Mouse (Mus musculus): ENCODE measurements around the gene Iqschfp. TPM values are rescaled to one million over a fixed set of nuclear protein-coding genes. Genes with fewer than 3 reads are reported as not detected.
A peak's percentile ranks its signal among the peaks of the same experiment; 100 is the strongest.

Iqschfp gene
- polyA plus RNA-seq, 1 experiment from 2014 or later = not detected

GRCm38 (mm10) chr3:68421849-68422248, 529.8 kb downstream of the Iqschfp start:
- no peaks in the 10 kb centered on the region for H3K27me3 ChIP-seq (ENCODE audit: control insufficient read depth, insufficient read depth, low read depth, low read length)
- no peaks in the 10 kb centered on the region for H3K9me3 ChIP-seq (ENCODE audit: control insufficient read depth, low read length)
- H3K9ac ChIP-seq (ENCODE audit: low read length) = no peak overlapping the region
- no peak overlapping the region for H3K4me2 ChIP-seq (ENCODE audit: low read depth, low read length)
- 75% methylated on average over 2 of the region's 2 CpGs for WGBS
- H3K4me1 ChIP-seq (replicated peaks; ENCODE audit: control insufficient read depth, insufficient read depth, low read length) = no peaks in the 10 kb centered on the region
- no peak overlapping the region for H3K27ac ChIP-seq (ENCODE audit: low read length)
- no peak for ATAC-seq (ENCODE audit: low read depth)
- no peak overlapping the region for H3K4me3 ChIP-seq (ENCODE audit: low read length)
- no peaks in the 10 kb centered on the region for H3K36me3 ChIP-seq (ENCODE audit: control insufficient read depth, insufficient read depth, low read length)

DNA sequence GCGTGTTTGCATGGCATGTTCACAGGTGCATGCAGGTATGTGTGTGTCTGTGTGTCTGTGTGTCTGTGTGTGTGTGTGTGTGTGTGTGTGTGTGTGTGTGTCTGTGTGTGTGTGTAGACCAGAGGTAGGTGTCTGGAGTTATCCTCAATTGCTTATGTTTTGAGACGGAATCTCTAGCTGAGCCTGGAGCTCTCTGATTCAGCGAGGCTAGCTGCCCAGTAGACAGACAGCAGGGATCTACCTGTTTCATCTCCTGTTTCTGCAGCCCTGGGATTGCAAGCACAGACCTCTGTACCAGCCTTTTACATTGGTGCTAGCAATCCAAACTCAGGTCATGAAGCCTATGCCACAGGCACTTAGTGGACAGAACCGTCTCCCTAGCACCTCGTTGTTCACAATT, 536.0 kb downstream of the Iqschfp start:
- ATAC-seq (ENCODE audit: low read depth) = no peak

GRCm38 (mm10) chr3:68434435-68434834, 542.4 kb downstream of the Iqschfp start:
- WGBS = 69% methylated on average over 7 of the region's 7 CpGs
- Histone ChIP-seq H3K4me1 (replicated peaks; ENCODE audit: control insufficient read depth, insufficient read depth, low read length) (no peaks in the 10 kb centered on the region), H3K27ac (ENCODE audit: low read length) (no peak overlapping the region), H3K4me2 (ENCODE audit: low read depth, low read length) (no peak overlapping the region), H3K9me3 (ENCODE audit: control insufficient read depth, low read length) (no peaks in the 10 kb centered on the region), H3K4me3 (ENCODE audit: low read length) (no peak overlapping the region), H3K36me3 (ENCODE audit: control insufficient read depth, insufficient read depth, low read length) (no peaks in the 10 kb centered on the region), H3K9ac (ENCODE audit: low read length) (no peak overlapping the region), H3K27me3 (ENCODE audit: control insufficient read depth, insufficient read depth, low read depth, low read length) (no peaks in the 10 kb centered on the region)
- ATAC-seq (ENCODE audit: low read depth) = no peak

More for the DNA sequence above, 536.0 kb downstream of the Iqschfp start:
- Histone ChIP-seq H3K4me3 (ENCODE audit: low read length) (no peak overlapping the region), H3K36me3 (ENCODE audit: control insufficient read depth, insufficient read depth, low read length) (no peaks in the 10 kb centered on the region), H3K4me2 (ENCODE audit: low read depth, low read length) (no peak overlapping the region), H3K27ac (ENCODE audit: low read length) (no peak overlapping the region), H3K9me3 (ENCODE audit: control insufficient read depth, low read length) (no peaks in the 10 kb centered on the region), H3K4me1 (replicated peaks; ENCODE audit: control insufficient read depth, insufficient read depth, low read length) (no peaks in the 10 kb centered on the region), H3K27me3 (ENCODE audit: control insufficient read depth, insufficient read depth, low read depth, low read length) (no peaks in the 10 kb centered on the region), H3K9ac (ENCODE audit: low read length) (no peak overlapping the region)
- 76% methylated on average over 5 of the region's 5 CpGs for WGBS

- Histone ChIP-seq H3K4me3 (ENCODE audit: low read length) (no peak overlapping the region), H3K27ac (ENCODE audit: low read length) (no peak overlapping the region), H3K4me1 (replicated peaks; ENCODE audit: control insufficient read depth, insufficient read depth, low read length) (no peaks in the 10 kb centered on the region), H3K9me3 (ENCODE audit: control insufficient read depth, low read length) (no peaks in the 10 kb centered on the region), H3K27me3 (ENCODE audit: control insufficient read depth, insufficient read depth, low read depth, low read length) (no peaks in the 10 kb centered on the region), H3K9ac (ENCODE audit: low read length) (no peak overlapping the region), H3K36me3 (ENCODE audit: control insufficient read depth, insufficient read depth, low read length) (no peaks in the 10 kb centered on the region), H3K4me2 (ENCODE audit: low read depth, low read length) (no peak overlapping the region)
- WGBS = 82% methylated on average over 2 of the region's 2 CpGs
- ATAC-seq (ENCODE audit: low read depth) = no peak
These were observed 542.9 kb downstream of the Iqschfp start for GRCm38 (mm10) chr3:68434897-68435296.

DNA sequence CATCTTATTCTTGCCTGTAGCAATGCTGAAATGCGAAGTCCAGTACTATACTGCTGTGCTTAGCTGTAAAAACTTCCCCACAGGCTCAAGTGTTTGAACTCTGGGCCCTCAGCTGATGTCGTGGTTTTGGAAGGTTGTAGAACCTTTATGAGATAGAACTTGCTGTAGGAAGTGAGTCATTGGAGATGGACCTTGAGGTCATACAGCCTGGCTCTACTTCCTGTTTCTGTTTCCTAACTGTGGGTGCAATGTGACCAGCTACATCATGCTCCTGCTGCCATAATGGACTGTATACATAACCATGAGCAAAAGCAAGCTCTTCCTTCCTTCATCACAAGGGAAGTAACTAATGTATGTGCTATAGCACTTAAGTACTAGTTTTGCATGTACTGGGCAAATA, 556.4 kb downstream of the Iqschfp start:
- H3K4me1 ChIP-seq (replicated peaks; ENCODE audit: control insufficient read depth, insufficient read depth, low read length) = peaks cover 6% of the 10 kb centered on the region
- no peak for ATAC-seq (ENCODE audit: low read depth)
- no peak overlapping the region for H3K9ac ChIP-seq (ENCODE audit: low read length)
- H3K4me3 ChIP-seq (ENCODE audit: low read length) = no peak overlapping the region
- no peaks in the 10 kb centered on the region for H3K9me3 ChIP-seq (ENCODE audit: control insufficient read depth, low read length)
- H3K27me3 ChIP-seq (ENCODE audit: control insufficient read depth, insufficient read depth, low read depth, low read length) = no peaks in the 10 kb centered on the region
- 64% methylated on average over 2 of the region's 2 CpGs for WGBS
- no peaks in the 10 kb centered on the region for H3K36me3 ChIP-seq (ENCODE audit: control insufficient read depth, insufficient read depth, low read length)
- H3K4me2 ChIP-seq (ENCODE audit: low read depth, low read length) = no peak overlapping the region
- no peak overlapping the region for H3K27ac ChIP-seq (ENCODE audit: low read length)

- WGBS = 89% methylated on average over 1 of the region's 1 CpGs
- Histone ChIP-seq H3K4me1 (replicated peaks; ENCODE audit: control insufficient read depth, insufficient read depth, low read length) (peaks cover 6% of the 10 kb centered on the region), H3K9me3 (ENCODE audit: control insufficient read depth, low read length) (no peaks in the 10 kb centered on the region), H3K9ac (ENCODE audit: low read length) (no peak overlapping the region), H3K27me3 (ENCODE audit: control insufficient read depth, insufficient read depth, low read depth, low read length) (no peaks in the 10 kb centered on the region), H3K4me3 (ENCODE audit: low read length) (no peak overlapping the region), H3K27ac (ENCODE audit: low read length) (no peak overlapping the region), H3K36me3 (ENCODE audit: control insufficient read depth, insufficient read depth, low read length) (no peaks in the 10 kb centered on the region), H3K4me2 (ENCODE audit: low read depth, low read length) (no peak overlapping the region)
- ATAC-seq (ENCODE audit: low read depth) = no peak
These were observed 559.6 kb downstream of the Iqschfp start for GRCm38 (mm10) chr3:68451634-68452033.

DNA sequence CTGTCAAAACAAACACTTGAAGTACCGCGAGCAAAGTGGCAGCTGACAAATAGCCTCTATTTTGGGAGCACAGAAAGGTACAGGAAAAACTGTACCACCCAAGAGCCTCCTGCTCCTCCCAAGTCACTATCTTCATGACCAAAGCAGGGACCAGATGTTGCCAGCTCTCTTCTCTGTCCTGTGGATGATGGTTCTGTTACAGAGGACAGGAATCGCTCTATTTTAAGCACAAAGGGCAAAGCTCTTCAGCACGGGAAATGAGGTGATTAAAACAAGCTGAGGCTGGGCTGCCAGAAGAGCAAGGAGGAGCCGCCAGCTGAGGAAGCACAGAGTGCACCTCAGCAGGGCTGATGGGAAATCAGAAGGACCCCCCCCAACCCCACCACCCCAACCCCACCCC, 561.2 kb downstream of the Iqschfp start:
- H3K4me3 ChIP-seq (ENCODE audit: low read length) = no peak overlapping the region
- H3K27ac ChIP-seq (ENCODE audit: low read length) = peak overlapping the region; percentile 49
- 3% methylated on average over 5 of the region's 5 CpGs for WGBS

GRCm38 (mm10) chr3:68453719-68454455, 561.9 kb downstream of the Iqschfp start:
- H3K9me3 ChIP-seq (ENCODE audit: control insufficient read depth, low read length) = no peaks in the 10 kb centered on the region
- H3K4me1 ChIP-seq (replicated peaks; ENCODE audit: control insufficient read depth, insufficient read depth, low read length) = peaks cover 6% of the 10 kb centered on the region
- no peaks in the 10 kb centered on the region for H3K27me3 ChIP-seq (ENCODE audit: control insufficient read depth, insufficient read depth, low read depth, low read length)
- ATAC-seq (ENCODE audit: low read depth) = peak; percentile 60
- H3K4me2 ChIP-seq (ENCODE audit: low read depth, low read length) = no peak overlapping the region
- H3K36me3 ChIP-seq (ENCODE audit: control insufficient read depth, insufficient read depth, low read length) = no peaks in the 10 kb centered on the region
- no peak overlapping the region for H3K9ac ChIP-seq (ENCODE audit: low read length)
- H3K27ac ChIP-seq (ENCODE audit: low read length) = no peak overlapping the region
- WGBS = 35% methylated on average over 10 of the region's 10 CpGs
- H3K4me3 ChIP-seq (ENCODE audit: low read length) = no peak overlapping the region

More for the DNA sequence above, 561.2 kb downstream of the Iqschfp start:
- Histone ChIP-seq H3K27me3 (ENCODE audit: control insufficient read depth, insufficient read depth, low read depth, low read length) (no peaks in the 10 kb centered on the region), H3K4me2 (ENCODE audit: low read depth, low read length) (peak overlapping the region; percentile 43), H3K9ac (ENCODE audit: low read length) (0 out of 2 replicates have a peak overlapping the region, but pooled peaks have one; percentile 15), H3K9me3 (ENCODE audit: control insufficient read depth, low read length) (no peaks in the 10 kb centered on the region), H3K36me3 (ENCODE audit: control insufficient read depth, insufficient read depth, low read length) (no peaks in the 10 kb centered on the region), H3K4me1 (replicated peaks; ENCODE audit: control insufficient read depth, insufficient read depth, low read length) (peaks cover 6% of the 10 kb centered on the region)
- ATAC-seq (ENCODE audit: low read depth) = peak; percentile 90

DNA sequence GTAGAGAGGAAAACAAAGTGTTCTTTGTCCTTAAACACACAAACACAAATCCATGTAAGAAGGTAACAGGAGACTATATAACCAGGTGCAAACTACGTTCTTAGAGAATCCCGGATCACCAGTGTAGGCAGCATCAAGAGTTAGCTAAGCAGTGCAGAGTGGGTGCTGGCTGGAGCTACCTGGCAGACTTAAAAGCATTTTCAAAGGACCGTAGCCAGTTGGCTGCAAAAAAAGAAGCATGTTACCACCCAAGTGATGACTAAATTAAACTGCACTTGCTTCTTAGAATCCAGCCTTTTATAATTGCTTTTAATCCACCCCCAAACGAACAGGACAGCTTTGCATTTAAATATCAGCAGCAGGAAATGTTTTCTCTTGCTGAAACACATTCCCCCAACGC, 574.6 kb downstream of the Iqschfp start:
- Histone ChIP-seq H3K9me3 (ENCODE audit: control insufficient read depth, low read length) (no peaks in the 10 kb centered on the region), H3K4me1 (replicated peaks; ENCODE audit: control insufficient read depth, insufficient read depth, low read length) (peaks cover 25% of the 10 kb centered on the region), H3K27me3 (ENCODE audit: control insufficient read depth, insufficient read depth, low read depth, low read length) (no peaks in the 10 kb centered on the region), H3K4me2 (ENCODE audit: low read depth, low read length) (no peak overlapping the region), H3K36me3 (ENCODE audit: control insufficient read depth, insufficient read depth, low read length) (no peaks in the 10 kb centered on the region), H3K9ac (ENCODE audit: low read length) (no peak overlapping the region), H3K27ac (ENCODE audit: low read length) (no peak overlapping the region), H3K4me3 (ENCODE audit: low read length) (no peak overlapping the region)
- no peak for ATAC-seq (ENCODE audit: low read depth)
- WGBS = 46% methylated on average over 5 of the region's 5 CpGs

Data from lung, embryonic 16.5 days (tissue).